Mouse (Mus musculus) liver, embryonic 14.5 days (tissue): Measurements from ENCODE around the gene Rbm33.

Experiments
- CTCF ChIP-seq: IDR thresholded peaks from 2 replicates; pipeline ENCODE4 v1.5.1; 2016; ENCODE audit warnings: antibody characterized with exemption, low read depth, control low read depth
- EP300 ChIP-seq: IDR thresholded peaks from 2 replicates; pipeline ENCODE4 v1.6.1; 2016; ENCODE audit warnings: antibody characterized with exemption, low read depth

- TF ChIP-seq CTCF (no peak), EP300 (no peak)
Measured at GRCm38 (mm10) chr5:28387531-28388179, 70.7 kb downstream of the Rbm33 start.
